Mouse (Mus musculus): ENCODE measurements around the gene Gja5. TPM values are rescaled to one million over a fixed set of nuclear protein-coding genes. Genes with fewer than 3 reads are reported as not detected.
A peak's percentile ranks its signal among the peaks of the same experiment; 100 is the strongest.

Gja5 gene
- polyA plus RNA-seq, 2 experiments from 2014 or later = 0.12 to 0.13 TPM

DNA sequence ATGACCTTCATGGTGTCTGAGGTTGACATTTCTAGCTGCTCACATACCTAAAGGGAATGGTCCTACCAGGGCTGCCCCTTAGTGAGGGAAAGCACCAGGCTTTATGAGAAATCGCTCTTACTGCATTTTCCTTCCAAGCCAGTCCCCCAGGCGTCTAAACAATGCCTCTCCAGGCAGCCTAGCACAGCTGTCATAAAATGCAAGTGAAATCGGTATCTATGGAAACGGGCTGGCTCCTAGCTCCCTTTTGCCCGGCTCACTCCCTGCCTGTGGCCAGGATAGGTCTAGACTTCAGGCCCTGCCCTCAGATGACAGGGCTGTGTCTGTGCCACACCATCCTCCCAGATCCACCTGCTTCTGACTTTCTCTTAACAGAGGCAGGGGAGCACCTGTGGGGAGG, 33.1 kb downstream of the Gja5 start:
- ATAC-seq = no peak

DNA sequence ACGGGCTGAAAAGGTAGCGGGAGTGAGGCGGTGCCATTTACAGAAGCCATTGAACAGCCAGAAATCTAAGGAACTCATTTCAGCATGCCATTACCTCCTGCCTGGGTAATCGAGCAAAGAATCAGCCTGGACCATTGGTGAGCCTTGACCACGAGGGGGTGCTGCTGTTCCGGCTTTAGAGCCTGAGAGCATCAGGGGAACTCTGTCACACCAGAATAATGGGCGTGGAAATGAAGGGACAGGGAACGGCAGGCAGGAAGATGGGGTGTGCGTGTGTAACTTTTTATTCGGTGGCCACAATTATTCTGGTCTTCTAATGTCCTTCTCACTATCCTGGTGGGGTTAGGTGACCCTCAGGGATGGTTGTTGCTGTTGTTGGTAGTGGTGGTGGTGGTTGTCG, 34.2 kb downstream of the Gja5 start:
- peak; percentile 65 for ATAC-seq

DNA sequence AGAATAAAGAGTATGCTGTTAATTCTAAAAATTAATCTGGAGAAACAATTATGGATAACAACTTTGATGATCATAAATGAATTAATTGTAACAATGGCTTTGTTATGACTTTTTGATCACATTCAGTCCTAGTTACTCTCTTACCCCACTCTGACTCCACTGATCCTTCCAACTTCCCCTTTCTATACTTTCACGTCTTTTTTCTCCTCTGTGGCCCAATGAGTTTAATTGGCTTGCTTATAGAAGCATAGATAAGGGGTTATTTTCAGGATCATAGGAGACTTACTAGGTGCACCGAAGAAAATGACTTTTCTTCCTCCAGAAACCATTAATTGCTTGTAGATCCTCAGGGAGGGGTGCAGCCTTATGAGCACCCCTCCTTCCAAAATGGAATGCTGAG, 38.2 kb downstream of the Gja5 start:
- no peak for ATAC-seq

DNA sequence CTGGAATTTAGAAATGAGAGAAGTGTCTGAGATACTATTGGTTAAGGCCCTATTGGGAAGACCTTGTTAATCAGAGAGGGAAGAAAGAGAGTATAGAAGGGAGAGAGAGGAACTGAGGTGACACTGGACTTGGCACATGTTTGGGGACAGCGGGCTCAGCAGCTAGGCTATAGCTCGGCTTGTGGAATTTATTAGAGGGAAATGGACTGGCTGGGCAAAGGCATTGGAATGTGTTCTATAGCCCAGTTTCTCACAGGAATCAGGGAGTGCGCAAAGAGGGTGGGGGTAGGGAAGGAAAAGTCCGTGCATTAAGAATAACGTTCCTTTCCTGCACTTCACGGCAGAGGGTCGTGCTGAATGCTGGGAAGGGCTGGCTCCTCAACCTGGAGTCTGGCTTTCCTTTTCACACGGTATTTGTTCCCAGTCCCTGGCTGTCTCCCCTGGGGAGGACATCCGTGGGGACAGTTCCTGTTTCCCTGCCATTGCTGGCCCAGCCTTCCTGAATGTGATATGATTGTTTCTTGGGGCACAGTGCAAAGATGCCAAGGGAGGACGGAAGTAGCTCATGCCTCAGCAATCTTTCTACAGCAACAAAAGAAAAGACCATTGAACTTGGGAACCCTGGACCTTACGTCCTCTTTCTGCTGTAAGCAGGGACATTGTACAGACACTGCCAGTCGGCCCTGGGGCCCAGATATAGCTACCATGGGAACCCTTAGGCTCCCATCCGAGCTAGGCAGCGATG, 49.2 kb downstream of the Gja5 start:
- no peak for ATAC-seq

DNA sequence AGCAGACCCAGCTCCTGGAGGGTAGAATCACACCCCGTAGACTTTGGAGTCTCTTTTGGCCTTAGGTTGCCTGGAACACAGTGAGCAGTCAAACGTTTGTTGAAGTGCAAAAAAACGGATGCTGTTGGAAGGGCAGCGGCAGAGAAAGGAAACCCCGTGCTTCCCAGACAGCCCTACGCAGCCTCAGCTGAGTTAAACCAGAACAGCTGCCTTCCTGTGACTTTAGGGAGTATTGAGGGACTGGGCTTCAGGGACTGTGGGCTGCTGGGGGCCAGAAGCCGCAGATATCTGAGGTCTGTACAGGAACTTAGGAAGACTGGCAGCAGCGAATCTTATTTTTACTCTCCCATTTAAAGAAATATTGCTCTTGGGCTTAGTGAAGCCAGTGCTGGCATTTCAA, 56.1 kb downstream of the Gja5 start:
- no peak for ATAC-seq

DNA sequence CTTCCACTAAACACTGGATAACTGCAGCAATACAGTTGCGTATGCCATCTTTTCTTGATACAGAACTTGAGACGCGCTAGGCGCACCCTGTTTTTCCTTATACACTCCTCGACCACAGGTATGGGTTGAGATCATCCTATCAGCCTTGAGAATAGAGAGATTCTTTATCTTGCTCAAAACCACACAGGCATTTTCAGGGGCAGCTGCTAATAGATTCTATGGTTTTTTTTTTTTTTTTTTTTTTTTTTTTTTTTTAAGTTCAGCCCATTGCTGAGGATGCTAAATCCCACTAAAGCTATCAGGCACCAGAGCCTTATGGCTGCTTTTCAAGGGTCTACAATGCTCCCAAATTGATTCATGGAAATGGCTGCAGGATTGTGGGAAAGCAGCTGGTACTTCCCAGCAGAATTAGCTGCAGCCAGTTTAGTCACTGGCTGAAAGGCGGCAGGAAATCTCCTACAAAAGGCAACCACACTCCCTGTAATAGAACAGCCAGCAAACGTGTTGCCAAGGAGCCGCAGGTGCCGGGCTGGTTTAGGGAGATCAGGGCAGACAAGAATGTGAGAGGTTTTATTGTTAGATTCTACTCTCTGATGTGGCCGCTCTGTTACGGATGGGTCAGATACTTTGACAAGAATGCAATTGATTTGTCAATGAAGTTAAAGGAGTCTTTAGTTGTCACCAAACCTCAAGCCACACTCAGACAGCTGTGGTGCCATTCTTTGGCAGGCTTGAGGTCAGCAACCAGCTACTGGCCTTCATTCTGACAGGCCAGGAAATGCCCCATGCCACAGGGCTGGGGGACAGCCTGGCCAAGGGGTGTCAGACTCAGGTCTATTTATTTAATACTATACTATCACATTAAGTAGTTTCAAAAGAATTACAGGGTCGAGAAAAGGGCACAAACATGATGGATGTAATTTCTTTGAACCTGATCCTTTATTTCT, 58.9 kb downstream of the Gja5 start:
- no peak for ATAC-seq

DNA sequence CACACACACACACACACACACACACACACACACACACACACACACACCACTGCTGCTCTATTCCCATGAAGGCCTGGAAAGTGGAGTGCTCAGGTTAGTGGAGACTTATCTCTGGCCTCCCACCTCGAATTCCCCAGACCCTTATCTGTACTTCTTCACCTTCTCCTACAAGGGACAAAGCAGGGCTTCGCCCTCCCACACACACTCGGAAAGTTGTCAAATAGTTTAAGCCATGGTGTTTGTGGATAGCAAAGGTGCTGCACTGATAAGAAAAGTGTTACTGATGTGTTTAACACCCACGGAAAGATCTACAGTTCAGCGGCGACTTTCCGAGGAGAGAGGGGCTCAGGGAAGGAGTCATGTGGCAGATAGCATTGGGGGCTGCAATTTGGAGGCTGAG, 66.5 kb downstream of the Gja5 start:
- ATAC-seq = no peak

DNA sequence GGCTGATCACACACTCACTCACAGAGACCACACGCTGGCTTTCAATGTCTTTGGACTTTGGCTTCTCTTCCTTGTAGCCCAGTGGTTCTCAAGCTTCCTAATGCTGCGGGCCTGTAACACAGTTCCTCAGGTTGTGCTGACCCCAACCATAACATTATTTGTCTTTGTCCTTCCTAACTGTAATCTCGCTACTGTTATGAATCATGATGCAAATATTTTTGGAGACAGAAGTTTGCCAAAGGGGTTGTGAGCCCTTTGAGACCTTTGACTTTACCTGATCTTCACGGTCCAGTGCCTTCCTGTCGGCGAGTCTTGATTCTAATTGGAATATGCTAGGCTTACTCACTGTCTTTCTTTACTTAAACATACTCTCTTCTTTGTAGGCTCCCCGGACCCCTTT, 70.0 kb downstream of the Gja5 start:
- ATAC-seq = no peak

DNA sequence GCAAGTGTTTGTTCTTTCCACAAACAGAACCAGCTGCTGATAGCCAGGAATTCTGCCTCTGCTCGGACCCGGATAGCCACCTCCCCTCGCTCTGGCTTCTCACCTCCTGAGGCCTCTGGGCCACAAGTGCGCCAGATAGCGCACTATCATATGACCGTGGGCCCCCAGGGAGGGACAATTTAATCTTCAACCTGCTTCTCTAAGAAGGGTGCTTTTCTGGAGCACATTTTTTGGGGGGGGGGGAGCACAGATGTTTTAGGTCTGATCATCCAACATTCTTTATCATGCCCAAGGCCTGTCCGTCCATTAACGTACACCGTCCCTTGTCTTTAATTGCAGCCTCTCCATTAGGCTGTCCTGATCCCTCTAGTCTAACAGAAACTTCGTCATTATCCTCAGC, 71.1 kb downstream of the Gja5 start:
- ATAC-seq = no peak

DNA sequence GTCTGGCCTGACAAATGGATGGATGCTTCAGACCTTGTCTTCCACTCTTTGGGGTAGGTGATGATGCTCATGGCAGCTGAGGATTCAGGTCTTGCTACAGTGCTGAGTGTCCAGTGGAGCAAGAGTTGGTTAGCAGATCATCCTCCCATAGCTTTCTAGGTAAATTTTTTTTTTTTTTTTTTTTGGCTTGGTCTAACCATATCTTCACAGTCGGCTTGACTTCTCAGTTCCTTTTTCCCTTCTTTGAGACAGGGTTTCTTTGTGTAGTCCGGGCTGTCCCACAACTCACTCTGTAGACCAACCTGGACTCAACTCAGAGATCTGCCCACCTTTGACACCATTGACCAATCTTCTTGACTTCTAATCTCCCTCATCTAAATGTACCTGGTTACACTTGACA, 73.0 kb downstream of the Gja5 start:
- ATAC-seq = no peak

DNA sequence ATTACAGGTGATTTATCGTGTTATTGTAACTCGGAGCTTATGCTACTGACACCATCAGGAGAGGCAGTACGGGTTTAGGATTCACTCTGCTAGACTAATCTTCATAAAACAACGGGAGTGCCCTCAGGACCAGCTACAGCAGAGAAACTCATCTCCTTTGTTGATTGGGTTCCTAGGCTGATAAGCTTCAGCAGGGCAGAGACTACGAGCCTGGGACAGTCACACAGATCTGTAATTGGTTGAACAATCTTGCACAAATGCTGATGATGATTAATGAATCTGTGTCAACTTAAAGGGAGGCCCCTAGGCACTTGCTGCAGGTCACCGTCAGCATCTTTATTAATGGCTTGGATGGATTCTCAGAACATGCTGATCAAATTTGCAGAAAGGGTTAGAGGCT, 74.0 kb downstream of the Gja5 start:
- ATAC-seq = no peak

DNA sequence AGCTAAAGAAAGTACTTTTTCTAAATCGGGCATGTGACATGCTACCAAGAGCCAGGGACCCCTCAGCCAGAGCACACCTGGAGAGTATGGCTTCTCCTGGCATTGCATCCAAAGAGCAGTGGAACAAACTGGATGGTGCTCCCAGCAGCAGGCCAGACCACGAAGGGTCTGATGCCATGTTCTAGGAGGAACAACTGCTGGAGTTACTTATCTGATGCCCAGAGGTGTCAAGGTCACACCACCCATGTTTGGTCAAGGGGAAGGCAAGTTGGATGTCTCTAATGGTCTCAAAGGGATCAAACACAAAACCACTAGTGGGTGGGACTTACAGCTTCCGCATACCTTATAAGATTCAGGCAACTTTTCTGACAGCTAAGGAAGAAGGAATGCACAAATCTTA, 74.5 kb downstream of the Gja5 start:
- ATAC-seq = no peak

DNA sequence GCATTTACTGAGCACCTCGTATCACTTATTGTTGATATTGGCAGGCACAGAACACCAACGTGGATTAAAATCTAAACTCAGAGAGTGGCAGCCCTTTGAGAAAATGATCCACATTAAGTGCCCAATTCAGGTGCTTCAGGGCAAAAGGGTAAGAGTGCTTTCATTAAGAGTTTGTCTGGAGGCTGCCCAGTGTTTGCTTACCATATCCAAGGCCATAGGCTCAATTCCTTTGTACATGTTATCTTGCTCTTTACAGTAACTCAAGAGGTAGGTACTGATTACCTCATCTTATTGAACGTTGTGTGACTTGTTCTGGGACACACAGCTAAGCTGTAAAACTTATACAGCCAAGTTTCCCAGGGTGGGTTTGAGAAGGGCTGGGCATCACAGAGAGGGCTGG, 77.3 kb downstream of the Gja5 start:
- no peak for ATAC-seq

DNA sequence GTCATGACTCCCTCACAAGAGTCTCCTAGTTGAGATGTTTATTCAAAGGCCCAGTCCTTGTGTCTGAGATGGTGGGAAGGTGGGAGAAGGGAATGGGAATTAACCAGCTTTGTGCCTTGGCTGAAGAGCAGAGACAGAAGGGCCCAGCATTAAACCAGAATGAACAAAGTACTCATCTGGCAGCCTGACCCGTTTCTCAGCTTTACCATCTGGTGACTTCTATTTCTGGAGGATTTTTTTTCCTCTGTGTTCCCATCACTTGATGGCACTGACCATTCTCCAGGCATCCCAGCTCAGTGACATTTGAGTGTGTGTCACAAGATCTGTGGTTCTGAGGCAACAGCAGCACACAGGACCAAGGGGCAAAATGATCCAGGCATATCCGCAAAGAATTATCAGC, 78.2 kb downstream of the Gja5 start:
- no peak for ATAC-seq

DNA sequence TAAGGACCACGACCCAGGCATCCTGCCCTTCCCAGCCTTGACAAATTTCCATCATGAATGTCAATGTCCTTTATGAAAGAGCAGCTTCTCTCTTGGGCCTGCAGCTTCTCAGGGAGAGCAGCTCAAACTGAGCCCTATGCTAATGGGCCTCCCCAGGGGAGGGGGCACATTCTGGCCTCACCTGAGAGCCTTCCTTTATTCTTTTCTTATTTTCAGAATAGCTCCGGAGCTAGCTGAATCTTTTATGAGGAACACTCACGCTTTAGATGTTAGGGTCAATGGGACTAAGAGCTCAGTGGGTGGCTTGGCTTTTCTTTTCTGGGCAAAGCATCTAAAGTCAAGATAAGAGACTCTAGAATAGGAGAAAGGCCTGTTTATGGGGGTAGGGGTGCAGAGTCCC, 88.0 kb downstream of the Gja5 start:
- no peak for ATAC-seq

DNA sequence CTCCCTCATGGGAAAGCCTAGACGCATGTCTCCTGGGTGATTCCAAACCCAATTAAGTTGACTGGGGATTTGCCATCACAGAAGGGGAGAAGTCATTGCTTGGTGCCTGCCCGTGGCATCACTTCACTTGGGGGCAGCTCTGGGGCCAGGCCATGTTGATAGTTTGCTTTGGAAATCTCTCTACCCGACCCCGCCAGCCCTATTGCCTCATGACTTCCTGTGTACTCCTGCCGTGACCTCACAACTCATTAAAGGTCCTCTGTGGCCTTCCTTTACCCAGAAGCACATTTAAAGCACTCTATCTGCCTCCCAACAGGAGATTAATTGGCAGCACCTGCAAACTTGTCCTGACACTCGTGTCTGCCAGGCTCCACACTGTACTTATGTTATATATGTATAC, 93.3 kb downstream of the Gja5 start:
- ATAC-seq = no peak

DNA sequence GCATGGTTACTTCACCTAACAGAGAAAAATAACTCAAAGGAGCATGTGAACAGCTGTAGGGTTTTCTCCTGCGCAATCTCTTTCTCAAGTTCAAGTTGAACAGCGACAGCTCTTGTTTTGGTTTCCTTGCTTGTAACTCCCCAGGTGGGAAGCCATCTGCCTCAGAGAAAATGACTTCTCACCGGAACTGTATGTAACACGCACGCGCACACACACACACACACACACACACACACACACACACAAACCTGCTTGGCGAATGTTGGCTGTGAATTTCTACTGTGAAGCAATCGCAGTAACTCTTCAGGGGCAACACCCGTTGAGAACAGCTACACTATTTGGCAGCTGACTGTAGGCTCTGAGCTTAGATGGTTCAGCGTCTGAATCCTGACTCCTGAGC, 98.6 kb downstream of the Gja5 start:
- no peak for ATAC-seq

DNA sequence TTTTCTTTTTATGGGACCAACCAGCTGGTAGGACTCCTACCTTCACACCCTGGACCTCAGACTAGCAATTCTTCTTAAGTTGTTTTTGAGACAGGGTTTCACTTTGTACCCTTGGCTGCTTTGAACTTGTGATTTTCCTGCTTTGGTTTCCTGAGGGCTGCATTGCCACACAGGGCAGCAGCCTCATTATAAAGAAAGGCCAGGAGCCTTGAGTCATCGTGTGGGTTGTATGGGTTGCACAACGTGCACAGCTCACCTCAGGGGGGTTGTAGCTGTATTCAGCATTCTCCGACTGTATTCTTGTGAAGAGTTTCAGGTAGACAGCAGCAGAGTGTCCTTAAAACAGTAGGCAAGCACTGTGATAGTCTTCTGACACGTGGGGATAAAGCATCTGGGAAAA, 100.0 kb downstream of the Gja5 start:
- ATAC-seq = no peak

DNA sequence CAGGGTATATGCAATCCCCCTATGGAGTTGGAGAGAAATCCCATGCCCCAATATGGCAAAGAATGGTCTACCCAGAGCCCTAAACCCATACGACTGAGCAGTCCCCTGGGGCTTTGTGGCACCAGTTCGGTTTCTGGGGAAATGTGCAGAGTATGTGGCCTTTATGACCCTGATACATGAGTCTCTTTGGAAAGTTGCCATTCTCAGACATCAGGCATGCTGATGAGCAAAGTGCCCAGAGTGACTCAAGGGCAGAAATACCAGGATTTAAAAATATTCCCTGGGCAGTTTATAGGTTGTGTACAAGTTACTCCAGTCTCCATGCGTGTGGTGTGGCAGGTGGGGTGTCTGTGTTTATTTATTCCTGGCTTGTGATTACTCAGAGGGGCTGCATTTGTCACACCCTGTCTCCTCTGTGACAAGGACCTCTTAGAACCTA, 102.5 kb downstream of the Gja5 start:
- ATAC-seq = no peak

DNA sequence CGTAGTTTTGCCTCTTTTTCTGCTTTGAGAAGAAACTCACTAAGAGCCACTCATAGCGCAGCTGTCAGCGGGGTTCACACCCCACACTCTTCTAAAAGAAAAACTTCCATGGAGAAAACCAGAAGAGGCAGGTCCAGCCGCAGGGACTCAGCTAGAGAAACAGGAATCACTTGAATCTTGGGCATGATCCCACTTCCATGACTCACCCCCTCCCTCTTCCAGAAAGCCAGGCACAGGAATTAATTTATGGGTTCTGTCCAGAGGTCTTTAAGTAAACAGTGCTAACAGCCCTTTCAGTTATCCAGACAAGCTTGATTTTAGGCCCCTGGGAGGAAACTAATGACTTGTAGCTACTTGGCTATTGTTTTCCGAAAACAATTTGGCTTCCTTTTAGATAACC, 120.7 kb downstream of the Gja5 start:
- no peak for ATAC-seq

DNA sequence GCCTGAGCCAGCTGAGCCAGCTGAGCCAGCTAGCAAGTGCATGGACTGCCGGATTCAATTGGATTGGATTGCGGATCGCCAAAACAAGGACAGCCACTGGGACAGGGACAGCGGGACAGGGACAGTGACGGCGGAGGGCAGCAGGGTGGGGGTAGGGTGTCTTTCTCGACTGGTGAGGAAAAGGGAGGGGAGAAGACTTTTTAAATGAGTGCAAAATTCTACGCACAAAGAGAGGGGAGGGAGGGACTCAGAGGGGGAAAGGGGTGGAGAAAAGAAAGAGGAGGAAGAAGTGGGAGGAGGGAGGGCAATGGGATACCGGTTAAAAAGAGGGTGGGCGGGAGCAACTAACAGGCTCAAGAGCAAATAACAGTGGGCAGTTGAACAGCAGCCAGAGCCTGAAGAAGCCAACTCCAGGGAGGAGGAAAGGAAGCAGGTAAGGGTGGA, 127.6 kb downstream of the Gja5 start:
- ATAC-seq = no peak

DNA sequence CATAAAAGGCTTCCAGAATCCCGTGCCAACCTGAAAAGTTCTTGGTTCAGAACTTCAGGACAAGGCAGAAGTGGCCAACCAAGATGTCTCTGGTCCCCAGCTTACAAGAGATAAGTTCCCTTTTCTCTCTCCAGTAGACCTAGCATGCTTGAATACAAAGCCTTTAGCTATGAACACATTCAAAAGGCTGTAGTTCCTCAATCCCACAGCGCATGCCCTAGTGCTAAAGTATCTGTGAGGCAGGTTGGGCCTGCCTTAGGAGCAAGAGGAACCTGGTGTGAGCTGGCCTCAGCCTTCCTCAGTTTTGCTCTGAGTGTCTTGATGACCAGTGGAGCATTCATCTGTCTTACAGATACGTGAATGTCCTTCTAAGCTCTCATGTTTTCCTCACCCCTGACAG, 131.1 kb downstream of the Gja5 start:
- ATAC-seq = no peak

DNA sequence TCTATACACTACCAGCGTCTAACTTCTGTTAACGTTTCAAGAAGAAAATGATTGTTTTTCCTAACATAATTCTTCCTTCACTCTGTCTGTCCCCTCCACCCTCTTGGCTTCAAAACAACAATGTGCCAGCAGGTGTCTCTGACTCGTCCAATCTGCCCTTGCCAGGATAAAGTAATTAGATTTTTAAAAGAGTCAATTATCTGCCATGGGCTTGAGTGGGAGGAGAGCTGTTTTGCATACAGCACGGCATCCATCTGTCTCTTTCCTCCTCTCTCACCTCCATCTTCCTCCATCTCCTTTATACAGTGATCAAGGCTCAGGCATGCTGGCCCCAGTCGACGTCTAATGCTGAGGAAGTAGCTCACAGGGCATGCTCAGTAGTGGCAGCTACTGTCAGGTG, 132.6 kb downstream of the Gja5 start:
- no peak for ATAC-seq

DNA sequence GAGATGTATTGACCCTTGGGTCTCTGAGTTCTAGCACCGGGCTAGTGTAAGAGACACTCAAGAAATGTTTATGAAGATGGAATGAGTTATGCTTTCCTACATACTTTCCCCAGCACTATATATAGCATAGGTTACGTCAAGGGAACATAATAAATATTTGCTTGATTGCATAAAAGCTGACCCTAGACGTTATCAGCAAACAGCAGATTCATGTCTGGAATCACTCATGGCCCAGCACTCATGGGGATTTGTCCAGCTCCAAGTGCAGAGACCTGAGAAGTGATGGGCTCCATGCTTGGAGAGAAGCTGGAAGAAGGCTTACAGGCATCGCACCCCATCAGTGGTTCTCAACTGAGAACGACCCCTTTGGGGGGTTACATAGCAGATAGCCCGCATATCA, 135.2 kb downstream of the Gja5 start:
- no peak for ATAC-seq

Measured in activated CD4-positive, CD25-positive, alpha-beta regulatory T cell, adult 4 months (primary cell).